Mouse (Mus musculus) layer of hippocampus, adult 2 months (tissue): Measurements from ENCODE around the gene Fat3. TPM values are rescaled to one million over a fixed set of nuclear protein-coding genes. Genes with fewer than 3 reads are reported as not detected.

Experiments used
- DNase-seq, 2 experiments: peaks; one replicate each; pipeline ENCODE4 v3.0.0; 2022; ENCODE audit warnings: low spot score in 2 of 2
- H3K27ac ChIP-seq: fragments of 200-600 bp; 2 replicates; pipeline ENCODE4 v1.8.1; 2022
- H3K4me3 ChIP-seq: fragments of 200-600 bp; 2 replicates; pipeline ENCODE4 v1.8.1; 2022; ENCODE audit warnings: mild to moderate bottlenecking
- CTCF ChIP-seq: fragments of 200-600 bp; conservative IDR thresholded peaks from 2 replicates; pipeline ENCODE4 v1.8.1; 2022; ENCODE audit warnings: antibody characterized with exemption, mild to moderate bottlenecking, moderate library complexity
- total RNA-seq, 2 experiments: library from RNA; stranded (reverse); gene quantifications; 2 replicates each; pipeline ENCODE4 v1.2.3; 2021

The Fat3 gene
- total RNA-seq, 2 experiments from 2014 or later: 37.1 to 37.5 TPM

DNA sequence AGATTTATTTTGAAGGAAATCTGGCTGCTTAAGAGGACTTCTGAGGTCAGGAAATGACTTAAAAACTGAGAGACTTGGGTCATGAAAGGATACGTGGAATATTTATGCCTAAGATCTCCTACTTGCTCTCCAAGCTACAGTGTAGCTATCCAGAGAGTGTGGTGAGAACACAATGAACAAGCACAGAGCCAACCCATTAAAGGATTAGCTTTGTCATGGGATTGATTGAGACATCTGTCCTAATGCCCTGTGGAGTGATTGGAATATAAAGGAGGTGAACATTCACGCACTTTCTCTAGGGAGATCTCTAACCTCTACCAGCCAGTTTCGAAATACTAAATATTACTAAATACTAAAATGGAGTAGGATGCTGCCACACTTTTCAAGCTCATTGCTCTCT lies 556.9 kb downstream of the Fat3 start:
- no peak for TF ChIP-seq CTCF
- no peak for DNase-seq
- Histone ChIP-seq H3K4me3 (no peak overlapping the region), H3K27ac (no peak overlapping the region)

DNA sequence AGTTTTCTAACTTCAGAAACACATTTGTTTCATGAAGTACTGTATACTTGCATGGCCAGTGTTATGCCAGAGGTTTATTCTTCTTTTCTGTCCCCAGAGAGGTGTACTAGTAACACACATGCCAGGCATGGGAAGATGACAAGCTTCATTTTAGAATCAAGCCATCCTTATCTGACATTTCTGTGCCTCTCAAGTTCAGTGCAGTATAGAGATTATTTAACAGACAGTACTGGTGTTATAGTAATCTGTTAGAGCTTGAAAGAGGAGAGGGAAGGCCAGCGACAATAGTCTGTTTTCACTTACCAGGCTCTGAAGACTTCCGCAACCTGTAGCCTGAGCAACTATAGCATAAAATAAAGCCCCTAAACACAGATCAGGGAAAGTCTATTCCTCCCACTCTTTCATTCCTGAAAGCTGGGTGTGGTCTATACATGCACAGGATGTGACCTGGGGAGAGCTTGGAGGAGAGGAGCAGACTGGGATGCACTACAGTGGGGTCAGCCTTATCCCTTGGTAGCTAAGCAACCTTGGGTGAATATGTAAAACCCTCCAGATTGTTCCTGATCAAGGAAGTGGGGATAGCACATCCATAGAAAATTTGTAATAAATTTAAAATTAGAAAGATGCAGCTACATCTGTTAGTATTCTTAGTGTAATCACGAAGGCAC lies 557.5 kb downstream of the Fat3 start:
- no peak overlapping the region for H3K27ac ChIP-seq
- TF ChIP-seq CTCF: no peak
- no peak overlapping the region for H3K4me3 ChIP-seq
- no peak for DNase-seq

DNA sequence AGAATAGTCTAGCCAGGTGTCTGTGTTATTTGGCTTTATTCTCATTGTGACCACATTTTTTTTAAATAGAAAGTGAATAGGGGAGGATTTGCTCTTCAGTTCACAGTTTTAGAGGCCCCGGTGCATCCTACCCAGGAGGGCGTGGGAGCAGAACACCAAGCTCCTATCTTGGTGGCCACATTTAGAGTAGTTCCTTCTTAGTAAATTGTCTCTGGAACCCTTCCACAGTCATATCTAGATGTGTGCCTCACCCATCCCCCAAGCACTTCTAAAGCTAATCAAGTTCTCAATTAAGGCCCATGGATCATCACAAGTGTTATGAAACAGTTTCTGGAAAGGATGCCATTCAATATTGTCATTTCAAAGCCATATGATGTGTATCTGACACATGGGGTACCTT lies 559.3 kb downstream of the Fat3 start:
- DNase-seq: no peak
- TF ChIP-seq CTCF: no peak
- no peak overlapping the region for H3K27ac ChIP-seq
- H3K4me3 ChIP-seq: no peak overlapping the region

DNA sequence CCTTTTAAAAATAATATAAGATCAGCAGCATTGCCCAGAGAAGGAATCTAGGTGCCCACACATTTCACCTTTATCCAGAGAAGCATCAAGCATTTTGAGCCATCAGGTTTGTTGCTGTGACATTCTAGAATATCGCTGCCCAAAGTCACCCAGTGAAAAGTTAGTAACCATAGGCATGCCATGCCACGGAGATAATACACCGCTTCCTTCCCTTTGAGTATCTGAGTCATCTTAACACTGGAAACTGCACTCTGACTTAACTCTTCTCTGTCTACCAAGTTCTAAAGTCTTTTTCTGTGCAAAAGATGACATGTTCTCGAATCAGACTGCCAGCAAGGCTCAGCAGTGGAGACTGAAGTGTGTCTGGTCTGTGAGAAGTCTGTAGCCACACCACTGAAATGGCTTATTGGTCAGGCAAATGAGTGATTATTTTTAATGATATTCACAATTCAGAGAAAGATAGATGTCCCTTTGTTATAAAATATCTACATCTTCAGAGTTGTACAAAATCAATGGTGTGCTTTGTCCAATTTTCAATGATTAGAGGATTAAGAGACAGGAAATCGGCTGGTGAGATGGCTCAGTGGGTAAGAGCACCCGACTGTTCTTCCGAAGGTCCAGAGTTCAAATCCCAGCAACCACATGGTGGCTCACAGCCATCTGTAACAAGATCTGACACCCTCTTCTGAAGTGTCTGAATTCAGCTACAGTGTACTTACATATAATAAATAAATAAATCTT lies 560.0 kb downstream of the Fat3 start:
- H3K27ac ChIP-seq: no peak overlapping the region
- no peak for TF ChIP-seq CTCF
- no peak for DNase-seq
- H3K4me3 ChIP-seq: no peak overlapping the region

DNA sequence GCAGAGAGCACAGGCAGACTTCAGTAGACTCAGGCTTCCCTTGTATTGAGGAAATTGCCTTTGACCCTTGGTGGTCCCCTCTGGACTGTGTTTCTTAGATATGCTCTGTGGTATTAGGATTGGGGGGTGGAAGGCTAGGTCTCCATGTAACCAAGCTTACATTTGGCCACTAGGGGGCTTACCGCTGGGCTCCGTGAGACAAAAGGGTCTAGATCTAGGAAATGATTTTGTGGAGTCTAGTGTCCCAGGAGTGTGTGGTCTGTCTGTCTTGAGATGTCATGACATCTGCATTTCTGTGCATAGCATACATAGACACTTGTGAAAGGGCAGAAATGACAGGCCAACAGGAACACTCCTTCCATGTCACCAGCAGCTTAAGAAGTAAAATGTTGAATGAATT lies 561.5 kb downstream of the Fat3 start:
- no peak for DNase-seq
- TF ChIP-seq CTCF: peak; percentile 75
- Histone ChIP-seq H3K4me3 (no peak overlapping the region), H3K27ac (no peak overlapping the region)

DNA sequence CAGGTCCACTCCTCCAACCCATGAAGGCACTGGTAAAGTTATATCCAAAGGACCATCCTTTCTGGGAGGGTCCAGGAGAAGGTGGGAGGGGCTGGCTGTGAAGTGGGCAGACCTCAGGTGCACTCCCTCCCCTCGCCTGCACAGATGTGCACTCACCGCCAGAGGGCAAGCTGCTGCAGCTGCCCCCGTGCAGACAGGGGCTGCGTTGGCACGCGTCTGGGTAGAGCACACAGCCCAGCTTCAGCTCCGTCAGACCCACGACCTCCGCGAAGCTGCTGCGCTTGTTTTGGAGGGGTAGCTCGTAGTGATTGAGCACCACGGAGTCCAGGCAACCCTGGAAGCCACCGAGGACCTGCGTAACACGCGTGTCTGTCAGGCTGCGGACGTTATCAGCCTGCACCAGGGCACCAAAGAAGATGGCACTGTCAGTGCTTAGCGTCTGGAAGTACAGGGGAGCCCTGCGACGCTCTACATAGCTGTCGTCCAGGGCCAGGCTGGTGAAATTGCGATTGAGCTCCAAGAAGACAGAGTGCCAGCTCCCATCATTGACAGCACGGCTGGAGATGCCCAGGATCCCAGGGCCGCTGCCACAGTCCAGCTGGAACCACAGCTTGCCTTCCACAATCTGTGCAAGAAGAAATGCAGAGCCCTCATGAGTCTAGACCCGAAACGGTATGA lies 563.1 kb downstream of the Fat3 start:
- H3K27ac ChIP-seq: no peak overlapping the region

DNA sequence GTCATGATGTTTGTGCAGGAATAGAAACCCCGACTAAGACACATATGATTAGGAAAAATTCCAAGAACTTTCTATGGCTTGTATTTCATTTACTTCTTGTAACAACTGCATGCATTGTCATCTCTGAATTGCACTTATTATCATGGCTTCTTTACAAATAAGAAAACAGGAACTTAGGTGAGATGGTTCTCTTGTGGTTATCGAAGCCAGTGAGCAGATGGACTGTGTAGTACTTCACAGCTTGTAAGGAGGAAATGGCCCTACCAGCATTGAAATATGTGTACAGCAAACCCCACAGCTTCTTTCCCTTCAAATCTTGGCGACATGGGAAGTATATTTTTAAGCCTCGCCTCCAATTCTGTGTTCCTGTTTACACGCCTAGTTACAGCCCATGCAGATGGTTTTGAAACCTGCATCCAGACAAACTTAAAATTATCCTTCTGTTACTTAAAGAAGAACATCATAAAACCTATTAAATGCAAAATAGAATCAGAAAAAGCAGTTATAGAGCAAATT lies 570.1 kb downstream of the Fat3 start:
- Histone ChIP-seq H3K4me3 (no peak overlapping the region), H3K27ac (no peak overlapping the region)
- DNase-seq: peak in 1 of 2 experiments; percentile 37
- no peak for TF ChIP-seq CTCF

More for the DNA sequence above, 563.1 kb downstream of the Fat3 start:
- no peak overlapping the region for H3K4me3 ChIP-seq
- peak; percentile 61 for TF ChIP-seq CTCF
- peak in 1 of 2 experiments; percentile 23 for DNase-seq

DNA sequence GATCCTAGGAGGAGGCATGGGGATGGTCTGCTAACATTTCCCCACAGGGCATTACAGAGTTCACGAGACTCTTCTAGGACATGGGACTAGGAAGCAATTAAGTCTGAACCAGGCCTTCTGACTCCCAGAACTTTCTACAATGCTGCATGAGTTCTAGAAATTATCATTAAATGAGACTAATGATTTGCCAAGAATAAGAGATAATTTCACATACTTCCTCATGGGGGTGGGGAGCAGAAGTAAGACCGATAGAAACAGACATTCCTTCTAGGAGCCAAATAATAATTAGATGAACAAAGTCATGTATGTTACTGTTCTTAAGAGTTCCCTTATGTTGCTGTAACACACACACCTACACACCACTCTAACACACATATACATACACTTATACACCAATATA lies 572.8 kb downstream of the Fat3 start:
- Histone ChIP-seq H3K27ac (no peak overlapping the region), H3K4me3 (no peak overlapping the region)
- TF ChIP-seq CTCF: no peak
- no peak for DNase-seq

DNA sequence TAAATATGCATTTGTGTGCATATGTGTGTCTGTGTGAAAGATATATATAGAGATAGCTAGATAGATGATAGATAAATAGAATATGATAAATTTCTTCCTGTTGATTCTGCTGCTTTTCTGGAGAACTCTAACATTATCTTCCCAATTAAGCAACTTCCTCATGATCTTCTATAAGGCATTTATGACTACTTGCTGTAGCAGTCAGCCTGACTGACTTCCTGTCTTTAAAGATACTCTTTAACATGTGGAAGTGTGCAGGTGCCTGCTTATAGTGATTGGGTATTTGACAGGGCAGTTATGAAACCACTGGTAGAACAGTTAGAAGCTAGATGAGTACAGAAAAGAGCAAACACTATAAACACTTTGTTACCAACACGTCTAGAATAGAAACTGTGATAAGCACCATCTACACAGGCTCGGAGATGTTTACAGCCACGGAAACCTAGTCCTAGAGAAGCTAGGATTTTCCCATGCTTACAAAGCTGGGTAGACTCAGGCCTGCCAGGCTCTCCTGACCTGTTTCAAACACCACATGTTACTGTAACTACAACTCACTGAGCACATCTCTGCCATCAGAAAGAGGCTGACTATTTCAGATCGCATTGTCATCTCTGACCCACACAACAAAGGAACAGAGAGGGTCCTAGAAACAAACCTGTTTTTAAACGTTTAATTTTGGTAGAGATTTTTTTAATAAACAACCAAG lies 573.6 kb downstream of the Fat3 start:
- no peak for TF ChIP-seq CTCF
- H3K4me3 ChIP-seq: no peak overlapping the region
- no peak overlapping the region for H3K27ac ChIP-seq
- no peak for DNase-seq

DNA sequence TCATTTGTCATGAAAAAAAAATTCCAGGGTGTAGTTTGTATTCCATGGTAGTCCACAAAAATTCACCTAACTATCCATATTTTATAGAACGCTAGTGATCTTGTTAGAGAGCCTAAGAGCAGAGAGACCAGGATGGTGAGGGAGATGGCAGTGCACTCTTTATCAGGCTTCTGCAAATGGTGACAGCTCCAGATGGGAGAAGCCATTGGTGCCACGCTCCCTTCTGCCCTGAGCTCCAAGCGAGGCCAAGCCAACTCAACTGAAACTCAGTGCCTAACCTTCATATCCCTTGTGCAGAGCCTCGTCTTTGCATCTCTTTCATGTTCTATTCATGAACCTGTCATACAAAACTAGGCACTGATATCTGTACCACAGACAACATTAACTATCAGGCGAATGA lies 575.8 kb downstream of the Fat3 start:
- no peak for TF ChIP-seq CTCF
- no peak for DNase-seq
- Histone ChIP-seq H3K27ac (no peak overlapping the region), H3K4me3 (no peak overlapping the region)

DNA sequence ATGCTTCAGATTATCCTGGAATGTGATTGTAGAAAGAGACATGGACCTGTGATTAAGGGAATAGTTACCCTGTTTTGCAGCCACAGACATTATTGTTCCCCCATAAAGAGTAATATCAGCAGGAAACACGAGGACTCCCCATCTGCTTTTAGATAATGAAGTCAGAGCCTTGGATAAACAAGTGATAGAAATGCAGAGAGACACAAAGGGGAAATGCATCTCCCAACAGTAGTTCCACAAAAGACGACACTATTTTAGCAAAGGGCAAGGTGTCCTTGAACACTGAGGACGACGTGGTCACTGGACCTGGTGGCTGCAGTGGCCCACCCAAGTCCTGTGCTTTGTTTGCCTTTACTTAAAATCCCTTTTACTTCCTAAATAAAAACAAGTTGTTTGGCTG lies 580.8 kb downstream of the Fat3 start:
- no peak for TF ChIP-seq CTCF
- Histone ChIP-seq H3K4me3 (no peak overlapping the region), H3K27ac (no peak overlapping the region)
- DNase-seq: no peak

DNA sequence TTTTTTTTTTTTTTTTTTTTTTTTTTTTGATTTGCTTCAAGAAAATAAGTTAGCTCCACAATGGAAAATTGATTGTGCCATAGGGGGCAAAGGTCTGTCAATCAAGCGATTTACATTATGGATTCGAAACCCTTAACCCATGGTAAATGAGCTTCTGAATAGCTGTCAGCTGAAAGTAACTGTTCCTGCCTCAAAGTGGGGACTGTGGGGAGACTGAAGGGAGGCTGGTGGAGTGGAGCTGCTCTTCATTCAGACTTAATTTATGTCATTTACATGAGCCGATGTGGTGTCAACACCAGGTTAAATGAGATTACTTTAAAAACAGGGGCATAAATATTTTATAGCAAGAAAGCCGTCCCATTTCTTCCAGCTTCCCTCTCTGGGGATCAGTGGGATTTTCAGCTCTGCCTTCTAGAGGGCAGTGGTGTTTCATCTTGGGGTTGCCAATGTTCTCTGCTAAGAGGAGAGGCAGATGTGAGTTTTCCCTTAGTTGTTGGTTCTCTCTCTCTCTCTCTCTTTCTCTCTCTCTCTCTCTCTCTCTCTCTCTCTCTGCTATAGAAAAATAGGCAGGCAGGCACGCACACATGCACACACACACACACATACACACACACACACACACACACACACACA lies 581.6 kb downstream of the Fat3 start:
- TF ChIP-seq CTCF: peak; percentile 72
- no peak for DNase-seq
- no peak overlapping the region for H3K27ac ChIP-seq
- no peak overlapping the region for H3K4me3 ChIP-seq
